Mouse (Mus musculus): Measurements from ENCODE around the gene Cyp2t4. TPM values are rescaled to one million over a fixed set of nuclear protein-coding genes. Genes with fewer than 3 reads are reported as not detected.

Cyp2t4 gene
- total RNA-seq (2021), result not detected
- long read RNA-seq, partial matches to known transcripts, result 0 of 3 reads
- long read RNA-seq, other reads (novel, unspliced or antisense), result 3 of 3 reads

GRCm38 (mm10) chr7:27153205-27153764 lies at the start of gene Cyp2t4:
Gene Cyp2t4, plus strand, starts transcription at chr7:27153714.
- DNase-seq (ENCODE audit: low spot score in 2 of 2), result no peak

GRCm38 (mm10) chr7:27104882-27105281 lies 48.6 kb upstream of the Cyp2t4 start:
- no peak for DNase-seq (ENCODE audit: low spot score in 2 of 2)

- DNase-seq (ENCODE audit: low spot score in 2 of 2), result no peak
Measured at GRCm38 (mm10) chr7:27110327-27110726, 43.2 kb upstream of the Cyp2t4 start.

GRCm38 (mm10) chr7:27111038-27111437 lies 42.5 kb upstream of the Cyp2t4 start:
- no peak for DNase-seq (ENCODE audit: low spot score in 2 of 2)

- no peak for DNase-seq (ENCODE audit: low spot score in 2 of 2)
Measured at GRCm38 (mm10) chr7:27111987-27112386, 41.5 kb upstream of the Cyp2t4 start.

- no peak for DNase-seq (ENCODE audit: low spot score in 2 of 2)
Measured at GRCm38 (mm10) chr7:27118033-27118511, 35.4 kb upstream of the Cyp2t4 start.

- DNase-seq (ENCODE audit: low spot score in 2 of 2), result no peak
Measured at GRCm38 (mm10) chr7:27119676-27120075, 33.8 kb upstream of the Cyp2t4 start, which contains the start of gene Cyp2f2. Gene Cyp2f2, plus strand, starts transcription at chr7:27119909.

GRCm38 (mm10) chr7:27124305-27124832 lies 29.1 kb upstream of the Cyp2t4 start:
- no peak for DNase-seq (ENCODE audit: low spot score in 2 of 2)

GRCm38 (mm10) chr7:27124969-27125368 lies 28.5 kb upstream of the Cyp2t4 start:
- no peak for DNase-seq (ENCODE audit: low spot score in 2 of 2)

- peak; percentile 40 to 41 for DNase-seq (ENCODE audit: low spot score in 2 of 2)
Measured at GRCm38 (mm10) chr7:27128162-27128561, 25.4 kb upstream of the Cyp2t4 start.

GRCm38 (mm10) chr7:27128946-27129345 lies 24.6 kb upstream of the Cyp2t4 start:
- DNase-seq (ENCODE audit: low spot score in 2 of 2), result no peak

GRCm38 (mm10) chr7:27129811-27130210 lies 23.7 kb upstream of the Cyp2t4 start:
- no peak for DNase-seq (ENCODE audit: low spot score in 2 of 2)

GRCm38 (mm10) chr7:27130521-27131370 lies 22.8 kb upstream of the Cyp2t4 start:
- DNase-seq (ENCODE audit: low spot score in 2 of 2), result no peak

- no peak for DNase-seq (ENCODE audit: low spot score in 2 of 2)
Measured at GRCm38 (mm10) chr7:27131387-27131786, 22.1 kb upstream of the Cyp2t4 start.

- peak; percentile 60 to 73 for DNase-seq (ENCODE audit: low spot score in 2 of 2)
Measured at GRCm38 (mm10) chr7:27132588-27132987, 20.9 kb upstream of the Cyp2t4 start.

- DNase-seq (ENCODE audit: low spot score in 2 of 2), result peak in 1 of 2 experiments; percentile 16
Measured at GRCm38 (mm10) chr7:27133156-27133555, 20.4 kb upstream of the Cyp2t4 start.

- no peak for DNase-seq (ENCODE audit: low spot score in 2 of 2)
Measured at GRCm38 (mm10) chr7:27133757-27134156, 19.8 kb upstream of the Cyp2t4 start.

- no peak for DNase-seq (ENCODE audit: low spot score in 2 of 2)
Measured at GRCm38 (mm10) chr7:27136410-27136996, 17.0 kb upstream of the Cyp2t4 start.

GRCm38 (mm10) chr7:27156005-27156404 lies 2.5 kb downstream of the Cyp2t4 start:
- DNase-seq (ENCODE audit: low spot score in 2 of 2), result peak; percentile 22 to 38

GRCm38 (mm10) chr7:27158171-27158570 lies 4.7 kb downstream of the Cyp2t4 start:
- DNase-seq (ENCODE audit: low spot score in 2 of 2), result no peak

- no peak for DNase-seq (ENCODE audit: low spot score in 2 of 2)
Measured at GRCm38 (mm10) chr7:27159256-27159655, 5.7 kb downstream of the Cyp2t4 start.

- peak; percentile 90 to 91 for DNase-seq (ENCODE audit: low spot score in 2 of 2)
Measured at GRCm38 (mm10) chr7:27159882-27160281, 6.4 kb downstream of the Cyp2t4 start.

Data from layer of hippocampus, postnatal 10 days (tissue).